Mouse (Mus musculus): ENCODE measurements at regions not wholly inside any gene's neighbourhood (a gene's known extent, or its start where the extent isn't known, plus 50 kb on each side); places are given as distances from the start of the nearest gene placed in this dataset.

GRCm38 (mm10) chr5:55276265-55276837 lies 1278.1 kb downstream of the Stim2 start:
- DNase-seq (ENCODE audit: low read depth), result peak; percentile 15

- DNase-seq (ENCODE audit: low read depth), result peak; percentile 81
Measured at GRCm38 (mm10) chr5:55293301-55293700, 1295.0 kb downstream of the Stim2 start.

GRCm38 (mm10) chr5:55293978-55294377 lies 1295.7 kb downstream of the Stim2 start:
- peak; percentile 46 for DNase-seq (ENCODE audit: low read depth)

- DNase-seq (ENCODE audit: low read depth), result no peak
Measured at GRCm38 (mm10) chr5:55294781-55295180, 1296.5 kb downstream of the Stim2 start.

GRCm38 (mm10) chr5:55301538-55301937 lies 1303.2 kb downstream of the Stim2 start:
- DNase-seq (ENCODE audit: low read depth), result no peak

GRCm38 (mm10) chr5:55345968-55346367 lies 1347.7 kb downstream of the Stim2 start:
- DNase-seq (ENCODE audit: low read depth), result no peak

- DNase-seq (ENCODE audit: low read depth), result peak; percentile 24
Measured at GRCm38 (mm10) chr5:55355483-55355882, 1357.2 kb downstream of the Stim2 start.

GRCm38 (mm10) chr5:55374295-55374694 lies 1376.0 kb downstream of the Stim2 start:
- no peak for DNase-seq (ENCODE audit: low read depth)

- DNase-seq (ENCODE audit: low read depth), result no peak
Measured at GRCm38 (mm10) chr5:55390846-55391245, 1392.5 kb downstream of the Stim2 start.

- no peak for DNase-seq (ENCODE audit: low read depth)
Measured at GRCm38 (mm10) chr5:55395986-55396385, 1397.7 kb downstream of the Stim2 start.

GRCm38 (mm10) chr5:55416146-55416545 lies 1417.8 kb downstream of the Stim2 start:
- DNase-seq (ENCODE audit: low read depth), result peak; percentile 32

- no peak for DNase-seq (ENCODE audit: low read depth)
Measured at GRCm38 (mm10) chr5:55439158-55439557, 1440.9 kb downstream of the Stim2 start.

GRCm38 (mm10) chr5:55449064-55449463 lies 1450.8 kb downstream of the Stim2 start:
- DNase-seq (ENCODE audit: low read depth), result no peak

Measured in 416B (cell line).